Mouse (Mus musculus): ENCODE measurements around the gene Ezh1.

- TF ChIP-seq POLR2A (IDR thresholded peaks at IDR 0.05; ENCODE audit: low read depth, low read length) = no peak
- TF ChIP-seq CTCF (IDR thresholded peaks at IDR 0.05; ENCODE audit: borderline replicate concordance, insufficient read depth, low read length) = no peak
These were observed 33.0 kb upstream of the Ezh1 start for GRCm38 (mm10) chr11:101259261-101259712.
